7 mouse cellular contexts compared by ENCODE assay signal in genomic region chrX:170010581-170011528, GRCm38 (mm10). TPM values are rescaled to one million over a fixed set of nuclear protein-coding genes. Genes with fewer than 3 reads are reported as not detected.
DNase-seq lines count a peak whose midpoint lies in the region; ATAC-seq lines count a peak whose summit lies in the region.
"Not testable (repeated sequence)": the region's sequence is repeated elsewhere in the genome, so short reads cannot be mapped to it uniquely, and the experiment has no call there.

No protein-coding gene starts in this region.

- peaks cover 14% of the 10 kb centered on the region for H3K36me3 ChIP-seq in intestine, embryonic 16.5 days (ENCODE audit: control insufficient read depth, insufficient read depth, low read length)
- peaks cover 11% of the 10 kb centered on the region for H3K36me3 ChIP-seq in midbrain, embryonic 16.5 days (ENCODE audit: control insufficient read depth, insufficient read depth, low read length)

- peak overlapping the region; percentile 39 for H3K4me2 ChIP-seq in intestine, embryonic 16.5 days (ENCODE audit: low read depth, low read length)
- not testable (repeated sequence) for H3K4me2 ChIP-seq in midbrain, embryonic 16.5 days (ENCODE audit: low read length)

- not testable (repeated sequence) for H3K4me1 ChIP-seq in intestine, embryonic 16.5 days (ENCODE audit: control insufficient read depth, insufficient read depth, low read length); midbrain, embryonic 16.5 days (ENCODE audit: control insufficient read depth, insufficient read depth, low read length)

- not testable (repeated sequence) for H3K9ac ChIP-seq in intestine, embryonic 16.5 days (ENCODE audit: low read depth, low read length); midbrain, embryonic 16.5 days (ENCODE audit: low read depth, low read length)

- DNase-seq in adrenal gland, adult (ENCODE audit: inconsistent age in 2 of 2, low spot score in 1 of 2), result peak; percentile 86 to 88
- peak; percentile 42 for DNase-seq in embryo, embryonic 9.5 days (ENCODE audit: extremely low spot score)
- peak; percentile 65 for DNase-seq in gastrocnemius, postnatal 25 days
- DNase-seq in liver, result peak; percentile 45
- peak; percentile 81 to 91 for DNase-seq in spleen, postnatal 4 days (ENCODE audit: low spot score in 2 of 2)

- H3K27ac ChIP-seq in intestine, embryonic 16.5 days (ENCODE audit: low read length), result 0 out of 2 replicates have a peak overlapping the region, but pooled peaks have one; percentile 17
- not testable (repeated sequence) for H3K27ac ChIP-seq in midbrain, embryonic 16.5 days (ENCODE audit: low read length)

- ATAC-seq in intestine, embryonic 16.5 days, result peak; percentile 19
- ATAC-seq in midbrain, embryonic 16.5 days, result peak; percentile 37

- H3K4me3 ChIP-seq in intestine, embryonic 16.5 days (ENCODE audit: low read length), result peak overlapping the region; percentile 13
- not testable (repeated sequence) for H3K4me3 ChIP-seq in midbrain, embryonic 16.5 days (ENCODE audit: low read depth, low read length)

- not testable (repeated sequence) for H3K27me3 ChIP-seq in intestine, embryonic 16.5 days (replicated peaks; ENCODE audit: control insufficient read depth, insufficient read depth, low read length); midbrain, embryonic 16.5 days (ENCODE audit: control insufficient read depth, insufficient read depth, low read depth, low read length)

- peaks cover 36% of the 10 kb centered on the region for H3K9me3 ChIP-seq in intestine, embryonic 16.5 days (ENCODE audit: control insufficient read depth, low read length)
- peaks cover 17% of the 10 kb centered on the region for H3K9me3 ChIP-seq in midbrain, embryonic 16.5 days (replicated peaks; ENCODE audit: control insufficient read depth, low read length, poor library complexity, severe bottlenecking)

- 82% methylated on average over 97 of the region's 97 CpGs for WGBS in intestine, embryonic 16.5 days
- WGBS in midbrain, embryonic 16.5 days, result 81% methylated on average over 97 of the region's 97 CpGs

RNA-seq across cellular contexts. Expression of gene Gm21887, which starts 1.4 kb away (rescaled TPM):
- total RNA-seq in gastrocnemius, postnatal 25 days (2021), result 10 to 100 TPM; 31.6 to 43.1 TPM
- polyA plus RNA-seq in intestine, embryonic 16.5 days (2015; fragmentation: Nextera tagmentation; extraction: Ambion mirVana), result 111 and 149 TPM in 2 replicates
- 124 and 217 TPM in 2 replicates for polyA plus RNA-seq in midbrain, embryonic 16.5 days (2015; fragmentation: Nextera tagmentation; extraction: Ambion mirVana)
